Mouse (Mus musculus) left cerebral cortex, postnatal 10 days (tissue): ENCODE results near the gene Clcn6. TPM values are rescaled to one million over a fixed set of nuclear protein-coding genes. Genes with fewer than 3 reads are reported as not detected.
"Not testable (repeated sequence)": the region's sequence is repeated elsewhere in the genome, so short reads cannot be mapped to it uniquely, and the experiment has no call there.

Experiments used
- DNase-seq, 2 experiments: peaks; one replicate each; pipeline ENCODE4 v3.0.0; 2021 to 2022; ENCODE audit warnings: low spot score in 2 of 2, mixed read lengths in 1 of 2; ENCODE audit errors: extremely low spot score in 1 of 2
- intact Hi-C: fragments of 180-260 bp; cut with DNase I; formaldehyde crosslinking; loops from one replicate; pipeline ENCODE4 v1.15.1; 2025
- total RNA-seq, 2 experiments: library from RNA; stranded (reverse); gene quantifications; 2 replicates each; pipeline ENCODE4 v1.2.3; 2021

Clcn6 gene
- total RNA-seq, 2 experiments from 2014 or later = 66.8 to 69.0 TPM

- intact Hi-C loops = no loop called here
Measured at GRCm38 (mm10) chr4:148046450-148047031, 7.9 kb upstream of the Clcn6 start.

GRCm38 (mm10) chr4:148044113-148044512 lies 5.5 kb upstream of the Clcn6 start:
- intact Hi-C loops = no loop called here
- DNase-seq = no peak

More at GRCm38 (mm10) chr4:148046450-148047031, 7.9 kb upstream of the Clcn6 start:
- no peak for DNase-seq

DNA sequence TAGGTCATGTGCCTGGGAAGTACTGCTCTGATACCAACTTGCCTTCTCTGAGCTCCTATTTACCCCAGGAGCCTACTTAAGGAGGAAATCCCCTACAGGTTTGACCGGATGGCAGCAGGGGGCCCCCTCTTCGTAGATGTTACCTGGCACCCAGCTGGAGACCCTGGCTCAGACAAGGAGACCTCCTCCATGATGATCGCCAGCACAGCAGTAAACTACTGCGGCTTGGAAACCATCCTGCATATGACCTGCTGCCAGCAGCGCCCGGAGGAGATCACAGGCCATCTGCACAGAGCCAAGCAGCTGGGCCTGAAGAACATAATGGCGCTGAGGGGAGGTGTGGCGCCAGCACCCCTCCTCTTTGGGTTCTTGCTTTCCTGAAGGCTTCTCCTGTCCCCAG lies 4.7 kb upstream of the Clcn6 start:
- intact Hi-C loops, DNase-seq: not testable (repeated sequence)

DNA sequence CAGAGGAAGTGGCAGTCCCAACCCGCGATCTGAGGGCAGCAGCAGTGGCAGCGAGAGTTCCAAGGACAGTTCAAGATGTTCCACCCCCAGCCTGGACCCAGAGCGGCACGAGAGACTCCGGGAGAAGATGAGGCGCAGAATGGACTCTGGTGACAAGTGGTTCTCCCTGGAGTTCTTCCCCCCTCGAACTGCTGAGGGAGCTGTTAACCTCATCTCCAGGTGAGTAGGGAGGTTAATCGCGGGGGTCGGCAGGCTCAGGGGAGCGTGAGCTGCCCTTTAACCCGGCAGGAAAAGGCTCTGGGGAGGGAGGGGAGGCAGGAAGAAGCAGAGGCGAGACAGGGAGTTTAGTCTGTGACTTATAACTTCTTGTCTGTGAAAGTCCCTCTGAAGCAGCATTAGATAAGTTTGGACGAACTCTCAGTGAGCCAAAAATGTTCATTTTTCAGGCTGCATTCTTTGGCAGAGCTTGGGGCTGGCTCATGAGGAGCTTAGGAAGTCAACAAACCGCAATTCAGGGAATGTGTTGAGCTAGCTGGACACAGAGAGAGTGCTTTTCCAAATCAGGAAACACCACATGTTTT lies 3.1 kb upstream of the Clcn6 start:
- intact Hi-C loops = no loop called here
- peak; percentile 42 to 43 for DNase-seq

DNA sequence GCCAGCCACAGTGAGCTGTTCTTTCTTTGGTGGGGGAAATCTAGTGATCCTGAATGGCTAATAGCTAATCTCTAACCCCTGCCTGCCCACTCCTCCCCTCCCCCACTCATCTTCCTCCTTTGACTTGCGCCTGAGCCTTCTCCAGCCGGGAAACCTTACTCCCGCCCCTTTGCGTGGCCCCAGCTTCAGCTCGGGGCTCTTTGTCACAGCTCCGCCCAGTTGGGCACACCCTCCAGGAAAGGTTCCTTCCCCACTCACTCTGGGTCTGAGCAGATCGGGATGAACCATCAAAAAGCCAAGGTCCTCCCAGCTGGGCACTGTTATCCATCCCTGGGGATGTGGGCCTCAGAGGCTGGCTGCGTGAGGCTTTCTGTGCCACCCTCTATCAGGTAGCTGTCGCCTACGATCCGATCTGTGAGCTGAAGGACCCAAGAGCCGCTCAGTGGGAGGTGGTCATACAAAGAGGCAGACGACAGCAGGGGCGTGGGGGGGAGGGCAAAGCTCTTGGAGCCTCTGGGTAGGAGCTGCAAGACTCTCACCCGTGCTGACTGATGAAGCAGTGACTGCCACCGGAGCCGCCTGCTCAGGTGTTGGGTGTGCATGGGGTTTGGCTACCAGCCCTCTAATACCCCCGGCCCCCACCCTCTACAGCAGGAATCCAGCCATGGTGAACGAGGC lies 2.5 kb upstream of the Clcn6 start:
- intact Hi-C loops = no loop called here
- DNase-seq = peak; percentile 24 to 85

- intact Hi-C loops = no loop called here
- no peak for DNase-seq
Measured at GRCm38 (mm10) chr4:148040029-148040830, 1.6 kb upstream of the Clcn6 start.

DNA sequence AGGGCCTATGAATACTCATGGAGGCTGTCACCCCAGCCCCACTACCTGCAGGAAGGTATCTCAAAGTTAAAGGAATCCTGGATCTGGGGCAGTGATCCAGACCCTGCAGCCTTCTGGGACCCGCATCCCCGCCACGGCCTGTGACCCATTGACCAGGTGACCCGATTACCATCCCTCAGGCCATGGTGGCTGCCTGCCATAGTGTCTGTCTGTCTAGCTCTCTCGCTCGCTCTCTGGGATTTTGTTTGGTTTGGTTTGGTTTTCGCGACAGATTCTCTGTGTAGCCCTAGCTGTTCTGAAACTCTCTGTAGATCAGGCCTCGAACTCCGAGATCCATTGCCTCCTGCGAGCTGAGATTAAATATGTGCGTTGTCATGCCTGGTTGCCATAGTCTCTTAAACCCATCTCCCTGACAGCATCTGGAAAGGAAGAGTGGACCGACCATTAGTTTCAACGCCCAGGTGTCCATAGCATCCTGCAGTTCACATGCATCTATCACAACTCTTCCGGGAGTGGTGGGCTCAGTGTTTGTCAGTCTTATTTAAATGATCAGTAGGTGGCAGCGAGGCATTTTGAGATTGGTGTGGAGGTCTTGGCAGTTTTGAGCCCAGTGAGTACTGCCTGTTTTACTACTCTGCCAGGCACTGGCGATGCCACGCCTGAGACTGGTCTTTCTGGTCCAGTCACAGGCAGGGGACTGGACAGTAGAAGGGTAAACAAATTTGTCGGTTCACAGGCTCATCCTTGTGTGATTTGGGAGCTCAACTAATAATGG lies 820 bp upstream of the Clcn6 start:
- no peak for DNase-seq

GRCm38 (mm10) chr4:148038079-148038599 lies 482 bp downstream of the Clcn6 start:
- intact Hi-C loops = no loop called here
- peak in 1 of 2 experiments; percentile 42 for DNase-seq

More for the DNA sequence above, 820 bp upstream of the Clcn6 start:
- intact Hi-C loops = no loop called here

- no peak for DNase-seq
- intact Hi-C loops = no loop called here
Measured at GRCm38 (mm10) chr4:148035440-148035839, 3.2 kb downstream of the Clcn6 start.

GRCm38 (mm10) chr4:148033858-148034410 lies 4.7 kb downstream of the Clcn6 start:
- intact Hi-C loops = no loop called here
- DNase-seq = no peak

- intact Hi-C loops = no loop called here
- DNase-seq = no peak
Measured at GRCm38 (mm10) chr4:148030506-148030905, 8.1 kb downstream of the Clcn6 start.

GRCm38 (mm10) chr4:148029297-148029696 lies 9.3 kb downstream of the Clcn6 start:
- intact Hi-C loops = no loop called here
- no peak for DNase-seq

GRCm38 (mm10) chr4:148024003-148024402 lies 14.6 kb downstream of the Clcn6 start:
- intact Hi-C loops = no loop called here

GRCm38 (mm10) chr4:148018410-148018809 lies 20.2 kb downstream of the Clcn6 start:
- DNase-seq = peak in 1 of 2 experiments; percentile 55
- intact Hi-C loops = no loop called here

More at GRCm38 (mm10) chr4:148024003-148024402, 14.6 kb downstream of the Clcn6 start:
- no peak for DNase-seq

DNA sequence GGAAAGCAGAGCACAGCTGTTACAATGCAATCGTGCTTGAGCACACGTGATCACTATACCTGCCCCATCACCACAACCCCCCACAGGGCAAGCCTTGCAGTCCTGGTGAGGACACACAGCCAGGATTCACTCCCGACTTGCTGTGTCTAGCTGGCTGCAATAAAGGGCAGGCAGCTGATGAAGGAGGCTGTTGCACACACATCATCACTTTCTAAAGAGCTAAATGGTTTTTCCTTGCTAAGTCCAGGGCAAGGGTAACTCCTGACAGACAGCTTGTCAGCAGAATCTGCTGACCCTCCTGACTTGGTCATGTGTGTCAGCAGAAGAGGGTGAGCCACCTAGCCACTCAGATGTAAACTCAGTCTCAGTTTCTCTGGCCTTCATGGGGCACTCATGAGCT lies 21.6 kb downstream of the Clcn6 start:
- intact Hi-C loops = no loop called here
- no peak for DNase-seq

- no peak for DNase-seq
- intact Hi-C loops = no loop called here
Measured at GRCm38 (mm10) chr4:148015418-148015817, 23.2 kb downstream of the Clcn6 start.

DNA sequence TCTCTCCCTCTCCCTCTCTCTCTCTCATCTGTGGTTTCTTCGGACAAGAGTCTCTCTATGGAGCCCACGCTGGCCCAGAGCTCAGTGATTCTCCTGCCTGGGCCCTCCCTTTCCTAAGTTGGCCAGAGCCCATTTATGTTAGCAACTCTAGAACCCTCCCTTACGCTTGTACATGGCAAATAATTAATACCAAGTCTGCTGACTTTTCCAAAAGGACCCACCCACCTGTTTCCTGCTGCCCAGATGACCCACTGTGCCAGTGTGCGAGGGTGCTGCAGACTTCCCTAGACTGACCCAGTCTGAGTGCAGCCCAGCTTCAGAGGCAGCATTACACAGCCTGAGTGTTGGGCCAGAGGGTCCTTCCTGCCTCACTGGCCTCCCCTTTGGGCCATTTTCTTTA lies 26.4 kb downstream of the Clcn6 start:
- intact Hi-C loops = no loop called here
- DNase-seq = no peak

GRCm38 (mm10) chr4:148011332-148011731 lies 27.3 kb downstream of the Clcn6 start:
- DNase-seq = no peak
- intact Hi-C loops = no loop called here
